Mouse (Mus musculus): ENCODE data around the gene Vmn1r236.

The Vmn1r236 gene

GRCm38 (mm10) chr17:21282642-21283041 lies at the start of gene Vmn1r236:
Gene Vmn1r236 (plus strand): TSS chr17:21282942.
- no peak for ATAC-seq (ENCODE audit: insufficient number of reproducible peaks, low FRiP score, low TSS enrichment)

- ATAC-seq (ENCODE audit: insufficient number of reproducible peaks, low FRiP score, low TSS enrichment) = no peak
These were observed 26.6 kb upstream of the Vmn1r236 start, which contains the start of gene Vmn1r235 for GRCm38 (mm10) chr17:21256111-21256510. Gene Vmn1r235 (plus strand): TSS chr17:21256411.

GRCm38 (mm10) chr17:21272103-21272502 lies 10.6 kb upstream of the Vmn1r236 start:
- peak; percentile 64; the same call in 1 of the 2 replicates for ATAC-seq (ENCODE audit: insufficient number of reproducible peaks, low FRiP score, low TSS enrichment)

GRCm38 (mm10) chr17:21284395-21284794 lies 1.7 kb downstream of the Vmn1r236 start:
- ATAC-seq (ENCODE audit: insufficient number of reproducible peaks, low FRiP score, low TSS enrichment) = no peak

- no peak for ATAC-seq (ENCODE audit: insufficient number of reproducible peaks, low FRiP score, low TSS enrichment)
These were observed 7.0 kb downstream of the Vmn1r236 start for GRCm38 (mm10) chr17:21289695-21290094.

- ATAC-seq (ENCODE audit: insufficient number of reproducible peaks, low FRiP score, low TSS enrichment) = no peak
These were observed 28.8 kb downstream of the Vmn1r236 start, which contains the start of gene Vmn1r237 for GRCm38 (mm10) chr17:21311565-21311964. Gene Vmn1r237 (plus strand): TSS chr17:21311865.
